Mouse (Mus musculus) heart, embryonic 10.5 days (tissue): ENCODE measurements around the gene Slc22a8. TPM values are rescaled to one million over a fixed set of nuclear protein-coding genes. Genes with fewer than 3 reads are reported as not detected.

Experiments
- DNase-seq: peaks from one replicate; pipeline ENCODE4 v3.0.0-alpha.2; 2017; ENCODE audit warnings: low spot score
- H3K27ac ChIP-seq: fragments of 300-500 bp; sonication (generic); 2 replicates; pipeline ENCODE4 v1.5.1; 2016; ENCODE audit warnings: mild to moderate bottlenecking
- H3K27me3 ChIP-seq: fragments of 300-500 bp; sonication (generic); 2 replicates; pipeline ENCODE4 v1.6.1; 2016; ENCODE audit warnings: mild to moderate bottlenecking; ENCODE audit not compliant: poor library complexity, insufficient read depth, severe bottlenecking
- H3K36me3 ChIP-seq: fragments of 300-500 bp; sonication (generic); 2 replicates; pipeline ENCODE4 v1.6.1; 2016; ENCODE audit warnings: mild to moderate bottlenecking, moderate library complexity
- H3K4me1 ChIP-seq: fragments of 300-500 bp; sonication (generic); 2 replicates; pipeline ENCODE4 v1.6.1; 2016; ENCODE audit warnings: mild to moderate bottlenecking
- H3K4me3 ChIP-seq: fragments of 300-500 bp; sonication (generic); 2 replicates; pipeline ENCODE4 v1.5.1; 2016; ENCODE audit warnings: mild to moderate bottlenecking, moderate library complexity
- H3K9me3 ChIP-seq: fragments of 300-500 bp; sonication (generic); 2 replicates; pipeline ENCODE4 v1.6.1; 2016; ENCODE audit warnings: mild to moderate bottlenecking, moderate library complexity
- WGBS: fragments of 180-500 bp; shearing (Covaris S2); methylation state at CpG from one replicate; pipeline ENCODE4 v1.1.7; 2016; 5-methylcytosine and 5-hydroxymethylcytosine counted together
- polyA plus RNA-seq: library from polyadenylated mRNA; unstranded; fragments of >200 nt; fragmentation: Nextera tagmentation; extraction: Ambion mirVana; gene quantifications from 2 replicates; pipeline ENCODE4 v1.2.1, GENCODE M21; 2016

The Slc22a8 gene
- polyA plus RNA-seq, 1 experiment from 2014 or later, result 0.48 TPM

- no peaks in the 10 kb centered on the region for H3K27me3 ChIP-seq
- no peak for DNase-seq
- H3K4me1 ChIP-seq, result no peaks in the 10 kb centered on the region
- H3K36me3 ChIP-seq, result no peaks in the 10 kb centered on the region
- H3K4me3 ChIP-seq, result no peak overlapping the region
- H3K27ac ChIP-seq, result no peak overlapping the region
- no peaks in the 10 kb centered on the region for H3K9me3 ChIP-seq
These were observed 64.8 kb downstream of the Slc22a8 start for GRCm38 (mm10) chr19:8655833-8656232.

GRCm38 (mm10) chr19:8656341-8656740 lies 65.3 kb downstream of the Slc22a8 start:
- DNase-seq, result no peak
- Histone ChIP-seq H3K4me3 (no peak overlapping the region), H3K36me3 (no peaks in the 10 kb centered on the region), H3K4me1 (no peaks in the 10 kb centered on the region), H3K27me3 (no peaks in the 10 kb centered on the region), H3K27ac (no peak overlapping the region), H3K9me3 (no peaks in the 10 kb centered on the region)
- WGBS, result 73% methylated on average over 4 of the region's 4 CpGs

Other genes with a start within 250 kb of the Slc22a8 start
- gene Slc22a30, start 186.1 kb upstream of the Slc22a8 start, polyA plus RNA-seq, result 0.06 TPM in 1 of 2 replicates, not detected in the other
- 0.04 TPM in 1 of 2 replicates, not detected in the other for gene Slc22a6, start 26.8 kb downstream of the Slc22a8 start, polyA plus RNA-seq
- 0.04 TPM in 1 of 2 replicates, not detected in the other for gene Chrm1, start 72.5 kb downstream of the Slc22a8 start, polyA plus RNA-seq
- 91.8 and 104 TPM in 2 replicates for gene Slc3a2, start 132.1 kb downstream of the Slc22a8 start, polyA plus RNA-seq
- gene Wdr74, start 144.6 kb downstream of the Slc22a8 start, polyA plus RNA-seq, result 76.6 and 101 TPM in 2 replicates
- gene 1700092M07Rik, start 149.5 kb downstream of the Slc22a8 start, polyA plus RNA-seq, result 1.6 and 2.1 TPM in 2 replicates
- 83.1 and 91.1 TPM in 2 replicates for gene Stx5a, start 150.2 kb downstream of the Slc22a8 start, polyA plus RNA-seq
- gene Nxf1, start 165.8 kb downstream of the Slc22a8 start, polyA plus RNA-seq, result 156 and 193 TPM in 2 replicates
- 134 and 136 TPM in 2 replicates for gene Tmem223, start 179.7 kb downstream of the Slc22a8 start, polyA plus RNA-seq
- 57.4 and 60.0 TPM in 2 replicates for gene Tmem179b, start 183.2 kb downstream of the Slc22a8 start, polyA plus RNA-seq
- gene Taf6l, start 195.2 kb downstream of the Slc22a8 start, polyA plus RNA-seq, result 29.7 and 36.1 TPM in 2 replicates
- gene Polr2g, start 207.3 kb downstream of the Slc22a8 start, polyA plus RNA-seq, result 159 and 172 TPM in 2 replicates
- 5.4 and 5.9 TPM in 2 replicates for gene Zbtb3, start 211.3 kb downstream of the Slc22a8 start, polyA plus RNA-seq
- gene Ttc9c, start 228.1 kb downstream of the Slc22a8 start, polyA plus RNA-seq, result 43.2 and 51.3 TPM in 2 replicates
- 2.8 and 4.6 TPM in 2 replicates for gene Hnrnpul2, start 228.8 kb downstream of the Slc22a8 start, polyA plus RNA-seq
- not detected in 2 replicates for gene AC129217.1, start 238.5 kb downstream of the Slc22a8 start, polyA plus RNA-seq
- 46.2 and 51.1 TPM in 2 replicates for gene Bscl2, start 246.2 kb downstream of the Slc22a8 start, polyA plus RNA-seq
- 2.6 and 4.7 TPM in 2 replicates for gene Gng3, start 247.9 kb downstream of the Slc22a8 start, polyA plus RNA-seq